Mouse (Mus musculus) liver, postnatal 0 days (tissue): ENCODE results near the gene Ccdc3.

Experiments
- CTCF ChIP-seq: sonication (generic); IDR thresholded peaks from 2 replicates; pipeline ENCODE4 v1.5.1; 2016; ENCODE audit warnings: antibody characterized with exemption, low read depth
- EP300 ChIP-seq: IDR thresholded peaks from 2 replicates; pipeline ENCODE4 v1.6.1; 2016; ENCODE audit warnings: antibody characterized with exemption, low read depth, mild to moderate bottlenecking

GRCm38 (mm10) chr2:5160236-5160848, 22.8 kb downstream of the Ccdc3 start:
- no peak for TF ChIP-seq CTCF
- no peak for TF ChIP-seq EP300
